Mouse (Mus musculus) brain, embryonic 14.5 days (tissue): ENCODE measurements around the gene Arl4d.

Experiments
- CTCF ChIP-seq: fragments of 200-500 bp; IDR thresholded peaks from 2 replicates; pipeline ENCODE4 v1.5.1; 2012; ENCODE audit warnings: inconsistent platforms, mild to moderate bottlenecking, moderate library complexity, borderline replicate concordance; ENCODE audit not compliant: insufficient read depth, insufficient read length; ENCODE audit errors: extremely low read depth
- POLR2A ChIP-seq: fragments of 200-500 bp; IDR thresholded peaks from 2 replicates; pipeline ENCODE4 v1.6.1; 2012; ENCODE audit warnings: mild to moderate bottlenecking, inconsistent platforms, borderline replicate concordance; ENCODE audit not compliant: poor library complexity, insufficient read depth, insufficient read length, severe bottlenecking; ENCODE audit errors: extremely low read depth

- TF ChIP-seq POLR2A (no peak), CTCF (no peak)
Measured at GRCm38 (mm10) chr11:101661191-101661590, 4.2 kb upstream of the Arl4d start.
